Mouse (Mus musculus): Measurements from ENCODE around the gene Tcte2. TPM values are rescaled to one million over a fixed set of nuclear protein-coding genes. Genes with fewer than 3 reads are reported as not detected.
"Not testable (repeated sequence)": the region's sequence is repeated elsewhere in the genome, so short reads cannot be mapped to it uniquely, and the experiment has no call there.

Tcte2 gene
- polyA plus RNA-seq, 1 experiment from 2014 or later: 0.49 TPM

DNA sequence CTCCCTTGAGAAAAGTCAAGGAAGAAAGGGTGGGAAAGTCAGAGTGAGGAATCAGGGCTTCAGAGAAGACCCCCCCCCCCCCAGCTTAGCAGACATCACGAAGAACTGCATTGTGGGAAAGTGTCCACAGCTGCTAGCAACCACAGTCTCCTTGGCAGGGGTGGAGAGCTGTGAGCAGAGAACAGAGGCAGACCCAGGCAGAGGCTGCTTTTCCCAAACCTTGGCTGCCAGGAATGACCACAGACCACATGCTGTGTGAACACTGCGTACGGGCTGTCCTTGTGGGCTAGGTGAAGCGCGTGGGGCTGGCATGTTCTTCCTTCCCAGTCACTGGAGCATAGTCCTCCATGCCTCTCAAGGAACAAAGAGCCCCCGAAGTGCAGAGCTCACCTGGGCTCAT lies 81.9 kb downstream of the Tcte2 start:
- WGBS (ENCODE audit: insufficient replicate concordance): 67% methylated on average over 6 of the region's 6 CpGs

GRCm38 (mm10) chr17:13677225-13678148 lies 84.1 kb downstream of the Tcte2 start:
- H3K4me3 ChIP-seq: no peak overlapping the region
- no peak for ATAC-seq
- no peaks in the 10 kb centered on the region for H3K36me3 ChIP-seq
- no peak overlapping the region for H3K4me2 ChIP-seq
- H3K4me1 ChIP-seq: peaks cover 7% of the 10 kb centered on the region; the same call in 1 of the 2 replicates
- 38% methylated on average over 9 of the region's 9 CpGs for WGBS (ENCODE audit: insufficient replicate concordance)
- H3K9ac ChIP-seq: no peak overlapping the region
- no peaks in the 10 kb centered on the region for H3K9me3 ChIP-seq (replicated peaks)
- H3K27ac ChIP-seq: no peak overlapping the region
- H3K27me3 ChIP-seq (replicated peaks): no peaks in the 10 kb centered on the region; the same call in 1 of the 2 replicates

More for the DNA sequence above, 81.9 kb downstream of the Tcte2 start:
- Histone ChIP-seq H3K36me3 (no peaks in the 10 kb centered on the region), H3K27me3 (replicated peaks) (no peaks in the 10 kb centered on the region; the same call in 1 of the 2 replicates), H3K9me3 (replicated peaks) (no peaks in the 10 kb centered on the region), H3K27ac (no peak overlapping the region), H3K4me1 (peaks cover 26% of the 10 kb centered on the region), H3K9ac (no peak overlapping the region), H3K4me2 (no peak overlapping the region), H3K4me3 (no peak overlapping the region)
- no peak for ATAC-seq

GRCm38 (mm10) chr17:13676099-13676498 lies 85.5 kb downstream of the Tcte2 start:
- 64% methylated on average over 3 of the region's 3 CpGs for WGBS (ENCODE audit: insufficient replicate concordance)

DNA sequence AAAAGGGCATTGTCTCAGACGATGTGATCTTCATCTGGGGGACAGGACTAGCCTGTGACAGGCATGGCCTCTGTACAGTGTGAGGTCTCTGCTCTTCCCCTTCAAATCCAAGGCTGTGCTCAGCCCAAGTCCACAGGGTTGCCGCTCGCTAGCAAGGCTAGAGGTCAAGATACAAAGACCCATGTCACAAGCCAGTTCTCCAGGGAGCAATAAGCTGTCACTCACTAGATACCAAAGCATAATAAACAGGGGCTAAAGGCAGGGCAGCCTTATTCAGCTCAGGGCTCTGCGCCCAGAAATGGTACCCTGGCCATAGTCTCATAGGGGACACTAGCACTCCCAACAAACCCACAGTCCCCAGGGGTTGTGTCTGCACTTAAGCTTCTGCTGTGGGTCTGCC lies 86.0 kb downstream of the Tcte2 start:
- H3K27ac ChIP-seq: no peak overlapping the region
- no peak overlapping the region for H3K4me2 ChIP-seq
- no peaks in the 10 kb centered on the region; the same call in 1 of the 2 replicates for H3K27me3 ChIP-seq (replicated peaks)
- H3K4me3 ChIP-seq: no peak overlapping the region
- H3K9me3 ChIP-seq (replicated peaks): no peaks in the 10 kb centered on the region
- ATAC-seq: no peak
- WGBS (ENCODE audit: insufficient replicate concordance): 60% methylated on average over 4 of the region's 4 CpGs
- no peak overlapping the region for H3K9ac ChIP-seq
- H3K36me3 ChIP-seq: no peaks in the 10 kb centered on the region
- 0 out of 2 replicates have a peak, but pooled peaks cover 5% of the 10 kb centered on the region for H3K4me1 ChIP-seq

More at GRCm38 (mm10) chr17:13676099-13676498, 85.5 kb downstream of the Tcte2 start:
- not testable (repeated sequence) for H3K9ac ChIP-seq; ATAC-seq; H3K4me1 ChIP-seq; H3K4me2 ChIP-seq; H3K27me3 ChIP-seq (replicated peaks); H3K36me3 ChIP-seq; H3K4me3 ChIP-seq; H3K27ac ChIP-seq; H3K9me3 ChIP-seq (replicated peaks)

- Histone ChIP-seq H3K4me3 (no peak overlapping the region), H3K36me3 (no peaks in the 10 kb centered on the region), H3K4me2 (no peak overlapping the region), H3K9ac (no peak overlapping the region), H3K27me3 (replicated peaks) (no peaks in the 10 kb centered on the region; the same call in 1 of the 2 replicates), H3K27ac (no peak overlapping the region), H3K4me1 (0 out of 2 replicates have a peak, but pooled peaks cover 5% of the 10 kb centered on the region), H3K9me3 (replicated peaks) (no peaks in the 10 kb centered on the region)
- 38% methylated on average over 6 of the region's 6 CpGs for WGBS (ENCODE audit: insufficient replicate concordance)
- no peak for ATAC-seq
Observed at GRCm38 (mm10) chr17:13674695-13675306, 86.8 kb downstream of the Tcte2 start.

DNA sequence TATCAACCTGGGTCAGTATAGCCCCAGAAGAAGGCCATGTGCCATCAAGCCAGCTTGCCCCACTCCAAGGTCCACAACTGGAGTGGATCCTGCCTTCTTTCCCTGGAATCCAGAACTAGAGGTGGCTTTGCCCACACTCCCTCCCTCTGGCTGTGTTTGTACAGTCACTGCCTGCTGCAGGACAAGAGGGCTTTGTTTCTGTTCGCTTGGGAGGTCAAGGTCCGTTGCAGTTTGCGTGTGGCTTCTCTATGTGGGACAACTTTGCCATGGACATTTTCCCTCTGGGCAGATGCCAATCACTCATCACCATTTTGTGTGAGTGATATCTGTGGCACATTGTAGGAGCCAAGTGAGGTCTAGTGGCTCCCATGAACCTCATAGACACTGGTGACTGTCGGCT lies 89.9 kb downstream of the Tcte2 start:
- no peak overlapping the region for H3K4me2 ChIP-seq
- H3K27me3 ChIP-seq (replicated peaks): peaks cover 11% of the 10 kb centered on the region; the same call in 1 of the 2 replicates
- peaks cover 8% of the 10 kb centered on the region; the same call in 1 of the 2 replicates for H3K4me1 ChIP-seq
- H3K27ac ChIP-seq: no peak overlapping the region
- 76% methylated on average over 4 of the region's 4 CpGs for WGBS (ENCODE audit: insufficient replicate concordance)
- H3K4me3 ChIP-seq: no peak overlapping the region
- no peak overlapping the region for H3K9ac ChIP-seq
- no peaks in the 10 kb centered on the region for H3K9me3 ChIP-seq (replicated peaks)
- peak; percentile 38 for ATAC-seq
- no peaks in the 10 kb centered on the region for H3K36me3 ChIP-seq

GRCm38 (mm10) chr17:13670227-13670626 lies 91.4 kb downstream of the Tcte2 start:
- ATAC-seq: no peak
- Histone ChIP-seq H3K4me2 (no peak overlapping the region), H3K27me3 (replicated peaks) (peaks cover 11% of the 10 kb centered on the region; the same call in 1 of the 2 replicates), H3K4me3 (no peak overlapping the region), H3K9me3 (replicated peaks) (no peaks in the 10 kb centered on the region), H3K9ac (no peak overlapping the region), H3K36me3 (no peaks in the 10 kb centered on the region), H3K27ac (no peak overlapping the region), H3K4me1 (peaks cover 8% of the 10 kb centered on the region; the same call in 1 of the 2 replicates)

DNA sequence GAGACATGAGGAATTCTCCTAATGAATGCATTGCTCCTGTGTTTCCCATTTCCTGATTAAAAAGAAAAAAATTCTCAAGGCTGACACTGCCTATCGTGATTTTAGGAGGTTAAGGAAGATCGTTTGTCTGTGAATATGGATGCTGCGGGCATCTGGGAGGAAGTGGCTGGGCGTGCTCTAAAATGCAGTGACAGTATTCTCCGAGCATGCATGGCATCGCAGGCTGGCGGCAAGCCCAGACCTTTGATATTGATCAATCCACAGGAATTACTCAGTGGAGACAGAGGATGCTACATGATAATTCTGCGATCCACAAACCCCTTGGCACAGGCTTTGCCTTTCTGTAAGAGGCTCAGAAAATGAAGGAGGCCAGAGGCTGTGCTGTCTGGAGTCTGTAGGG lies 92.4 kb downstream of the Tcte2 start:
- H3K27ac ChIP-seq: no peak overlapping the region
- H3K4me1 ChIP-seq: peaks cover 8% of the 10 kb centered on the region; the same call in 1 of the 2 replicates
- H3K9ac ChIP-seq: no peak overlapping the region
- 27% methylated on average over 8 of the region's 8 CpGs for WGBS (ENCODE audit: insufficient replicate concordance)
- no peak for ATAC-seq
- no peak overlapping the region for H3K4me2 ChIP-seq
- H3K4me3 ChIP-seq: no peak overlapping the region
- H3K27me3 ChIP-seq (replicated peaks): peaks cover 11% of the 10 kb centered on the region; the same call in 1 of the 2 replicates
- no peaks in the 10 kb centered on the region for H3K36me3 ChIP-seq
- H3K9me3 ChIP-seq (replicated peaks): no peaks in the 10 kb centered on the region

DNA sequence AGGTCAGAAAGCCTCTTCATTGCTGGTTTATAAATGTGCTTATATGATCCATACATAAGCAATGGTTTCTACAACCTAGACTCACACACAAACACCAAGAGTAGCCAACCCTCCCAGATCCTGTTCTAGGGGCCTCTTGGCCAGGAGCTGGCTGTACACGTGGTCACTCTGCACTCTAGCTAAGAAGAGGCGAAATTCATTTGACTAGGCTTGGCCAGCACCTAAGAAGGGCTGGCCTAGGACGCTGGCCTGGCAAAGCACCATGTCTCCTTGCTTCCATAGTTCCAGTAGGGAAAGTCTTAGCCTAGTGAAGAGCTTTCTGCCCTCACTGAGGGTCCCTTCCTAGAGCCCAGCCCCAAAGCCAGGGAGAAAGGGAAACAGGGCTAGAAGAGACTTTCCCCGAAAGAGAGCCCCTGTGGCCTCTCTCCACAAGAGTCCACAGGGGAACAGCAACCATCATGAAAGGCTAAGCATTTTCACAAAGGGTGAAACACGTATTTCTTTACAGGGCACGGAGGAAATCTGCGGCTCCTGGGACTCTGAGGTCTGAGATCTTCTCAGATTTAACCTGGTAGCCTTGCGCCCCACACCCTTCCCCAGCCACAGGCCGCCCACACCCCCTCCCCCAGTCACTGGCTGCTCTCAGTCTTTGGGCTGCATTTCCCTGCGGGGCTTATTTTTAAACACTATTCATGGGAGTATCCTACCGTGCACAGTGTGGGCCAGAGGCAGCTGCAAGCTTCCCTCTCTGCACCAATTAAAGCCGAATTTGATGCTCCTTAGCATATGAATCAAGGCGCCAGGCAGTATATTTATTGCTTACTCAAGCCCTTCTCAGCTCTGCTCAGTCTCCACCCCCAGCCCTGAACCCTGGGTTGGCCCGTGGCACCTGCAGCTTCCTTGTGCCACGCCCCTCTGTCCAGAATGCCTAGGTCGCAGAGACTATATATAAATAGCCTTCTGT lies 93.3 kb downstream of the Tcte2 start:
- 18% methylated on average over 16 of the region's 16 CpGs for WGBS (ENCODE audit: insufficient replicate concordance)
- Histone ChIP-seq H3K4me1 (peaks cover 8% of the 10 kb centered on the region; the same call in 1 of the 2 replicates), H3K36me3 (no peaks in the 10 kb centered on the region), H3K4me2 (no peak overlapping the region), H3K27me3 (replicated peaks) (peaks cover 11% of the 10 kb centered on the region; the same call in 1 of the 2 replicates), H3K9ac (no peak overlapping the region), H3K9me3 (replicated peaks) (no peaks in the 10 kb centered on the region), H3K4me3 (no peak overlapping the region), H3K27ac (no peak overlapping the region)
- ATAC-seq: no peak

DNA sequence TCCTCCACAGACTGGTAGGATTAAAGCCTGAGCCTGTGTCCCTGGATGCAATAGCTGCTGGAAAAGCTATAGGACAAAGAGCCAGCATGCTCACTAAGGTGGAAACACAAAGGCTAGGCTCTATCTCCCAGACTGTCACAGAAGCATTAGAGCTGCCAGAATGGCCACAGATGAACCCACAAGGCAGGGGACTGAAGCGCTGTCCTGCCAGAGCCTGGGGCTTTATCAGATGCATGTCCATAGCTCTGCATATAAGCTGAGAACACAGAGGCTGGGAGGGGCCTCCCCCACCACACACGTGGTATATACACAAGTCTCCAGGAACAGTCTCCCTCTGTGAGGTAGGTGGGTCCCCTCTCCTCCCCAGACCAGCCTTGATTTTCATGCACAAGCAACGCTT lies 94.6 kb downstream of the Tcte2 start:
- no peaks in the 10 kb centered on the region for H3K36me3 ChIP-seq
- ATAC-seq: no peak
- peaks cover 8% of the 10 kb centered on the region; the same call in 1 of the 2 replicates for H3K4me1 ChIP-seq
- no peak overlapping the region for H3K9ac ChIP-seq
- H3K4me2 ChIP-seq: no peak overlapping the region
- no peak overlapping the region for H3K4me3 ChIP-seq
- no peaks in the 10 kb centered on the region for H3K9me3 ChIP-seq (replicated peaks)
- peaks cover 11% of the 10 kb centered on the region; the same call in 1 of the 2 replicates for H3K27me3 ChIP-seq (replicated peaks)
- 46% methylated on average over 3 of the region's 3 CpGs for WGBS (ENCODE audit: insufficient replicate concordance)
- no peak overlapping the region for H3K27ac ChIP-seq

DNA sequence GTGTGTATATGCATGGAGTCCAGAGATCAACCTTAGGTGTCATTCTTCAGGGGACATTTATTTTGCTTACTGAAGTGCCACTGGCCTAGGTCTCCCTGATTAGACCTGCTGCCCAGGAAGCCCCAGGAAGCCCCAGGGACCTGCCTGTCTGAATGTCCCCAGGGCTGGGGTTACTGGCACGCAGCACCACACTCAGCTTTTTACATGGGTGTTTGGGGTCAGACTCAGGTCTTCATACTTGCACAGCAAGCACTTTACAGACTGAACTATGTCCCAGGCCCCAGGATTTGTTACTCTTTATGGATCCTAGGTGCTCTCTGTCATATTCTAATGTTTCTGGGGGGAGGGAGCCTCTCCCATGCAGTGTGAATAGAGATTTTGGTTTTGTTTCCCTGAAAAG lies 95.9 kb downstream of the Tcte2 start:
- Histone ChIP-seq H3K9ac (no peak overlapping the region), H3K4me2 (no peak overlapping the region), H3K9me3 (replicated peaks) (no peaks in the 10 kb centered on the region), H3K4me1 (peaks cover 19% of the 10 kb centered on the region), H3K4me3 (no peak overlapping the region), H3K36me3 (no peaks in the 10 kb centered on the region), H3K27me3 (replicated peaks) (peaks cover 11% of the 10 kb centered on the region; the same call in 1 of the 2 replicates), H3K27ac (no peak overlapping the region)
- ATAC-seq: no peak
- 60% methylated on average over 1 of the region's 1 CpGs for WGBS (ENCODE audit: insufficient replicate concordance)

Measured in liver, embryonic 12.5 days (tissue).